Mouse (Mus musculus) heart, postnatal 14 days (tissue): Measurements from ENCODE around the gene Dnaaf3. TPM values are rescaled to one million over a fixed set of nuclear protein-coding genes. Genes with fewer than 3 reads are reported as not detected.
"Not testable (repeated sequence)": the region's sequence is repeated elsewhere in the genome, so short reads cannot be mapped to it uniquely, and the experiment has no call there.

Experiments used
- DNase-seq, 2 experiments: peaks; one replicate each; pipeline ENCODE4 v3.0.0; 2021 to 2022
- intact Hi-C: fragments of 180-260 bp; cut with DNase I; formaldehyde crosslinking; loops from one replicate; pipeline ENCODE4 v1.15.1; 2025
- long read RNA-seq, 2 experiments: library from polyadenylated mRNA; stranded (forward); transcript quantifications; one replicate each; pipeline ENCODE4 v2.0.0; 2021
- total RNA-seq, 2 experiments: library from RNA; stranded (reverse); gene quantifications; 2 replicates each; pipeline ENCODE4 v1.2.3; 2021

Dnaaf3 gene
- total RNA-seq: 1 to 10 TPM; 1.8 to 1.9 TPM
- long read RNA-seq, experiment 1: 0 reads
- long read RNA-seq, experiment 2: 0 reads

DNA sequence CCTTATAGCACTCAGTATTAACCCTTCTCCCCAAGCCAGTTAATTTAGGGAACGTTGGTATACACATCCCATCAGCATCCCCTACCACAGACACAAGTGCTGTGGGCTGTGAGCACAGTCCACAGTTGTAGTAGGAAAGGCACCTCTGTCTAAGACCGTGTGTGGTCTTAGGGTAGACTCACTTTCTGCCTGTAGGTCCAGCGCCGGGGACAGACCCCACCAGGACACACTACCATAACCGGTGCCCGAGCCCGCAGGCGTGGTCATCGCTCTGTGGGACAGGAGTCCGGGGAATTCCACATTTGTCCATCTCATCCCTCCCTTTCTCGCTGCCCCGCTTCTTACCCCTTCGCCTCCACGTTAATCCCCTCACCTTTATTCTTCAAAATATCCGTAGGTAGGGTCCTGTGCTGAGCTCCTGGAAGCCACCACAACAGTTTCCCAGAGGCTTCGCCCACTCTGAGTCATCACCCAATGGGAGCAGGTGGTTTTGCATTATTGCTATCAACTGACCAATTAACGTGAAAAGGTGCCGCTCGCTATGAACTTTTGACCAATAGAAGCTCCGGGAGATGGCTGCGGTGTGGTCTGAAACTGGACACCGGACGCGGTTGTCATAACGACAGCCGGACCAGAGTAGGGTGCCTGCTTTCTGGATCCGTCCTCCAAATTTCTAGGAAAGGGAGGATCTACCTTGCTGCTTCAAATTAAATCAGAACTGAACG, at the start of gene Dnaaf3:
TSS of gene Dnaaf3 (minus strand) at position 449 of the 725 bp plus-strand sequence.
- peak; percentile 53 to 74 for DNase-seq
- intact Hi-C loops: no loop called here

DNA sequence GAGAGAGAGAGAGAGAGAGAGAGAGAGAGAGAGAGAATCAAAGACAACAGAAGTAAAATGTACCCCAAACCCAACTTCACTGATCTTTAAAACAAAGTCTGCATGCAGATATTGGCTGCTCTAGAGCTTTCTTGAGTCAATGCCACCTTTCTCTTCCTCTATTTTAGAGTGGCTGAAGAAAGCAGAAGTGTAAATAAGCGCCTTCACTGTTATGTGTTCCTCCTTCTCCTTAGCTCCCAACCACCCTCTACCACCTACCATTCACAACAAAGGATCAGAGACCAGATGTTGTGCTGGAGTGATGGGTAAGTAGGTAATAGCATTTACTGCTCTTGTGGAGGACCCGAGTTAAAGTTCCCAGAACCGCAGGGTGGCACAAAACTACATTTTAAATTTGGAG, 49.2 kb upstream of the Dnaaf3 start:
- intact Hi-C loops, DNase-seq: not testable (repeated sequence)

DNA sequence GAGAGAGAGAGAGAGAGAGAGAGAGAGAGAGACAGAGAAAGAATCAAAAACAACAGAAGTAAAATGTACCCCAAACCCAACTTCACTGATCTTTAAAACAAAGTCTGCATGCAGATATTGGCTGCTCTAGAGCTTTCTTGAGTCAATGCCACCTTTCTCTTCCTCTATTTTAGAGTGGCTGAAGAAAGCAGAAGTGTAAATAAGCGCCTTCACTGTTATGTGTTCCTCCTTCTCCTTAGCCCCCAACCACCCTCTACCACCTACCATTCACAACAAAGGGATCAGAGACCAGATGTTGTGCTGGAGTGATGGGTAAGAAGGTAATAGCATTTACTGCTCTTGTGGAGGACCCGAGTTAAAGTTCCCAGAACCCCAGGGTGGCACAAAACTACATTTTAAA, 40.1 kb upstream of the Dnaaf3 start:
- DNase-seq, intact Hi-C loops: not testable (repeated sequence)

DNA sequence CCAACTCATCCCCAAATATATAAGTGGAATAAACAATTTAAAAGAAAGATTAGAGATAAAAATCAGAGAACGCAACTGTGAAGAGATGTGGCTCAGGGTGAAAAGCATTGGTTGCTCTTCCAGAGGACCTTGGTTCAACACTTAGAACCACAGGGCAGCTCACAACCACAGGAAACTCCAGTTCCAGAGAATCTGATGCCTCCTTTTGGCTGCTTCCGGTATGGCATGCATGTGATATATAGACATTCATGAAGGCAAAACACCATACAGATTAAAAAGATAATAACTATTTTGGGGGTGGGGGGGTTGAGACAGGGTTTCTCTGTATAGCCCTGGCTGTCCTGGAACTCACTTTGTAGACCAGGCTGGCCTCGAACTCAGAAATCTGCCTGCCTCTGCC, 30.4 kb upstream of the Dnaaf3 start:
- DNase-seq: no peak
- intact Hi-C loops: no loop called here

DNA sequence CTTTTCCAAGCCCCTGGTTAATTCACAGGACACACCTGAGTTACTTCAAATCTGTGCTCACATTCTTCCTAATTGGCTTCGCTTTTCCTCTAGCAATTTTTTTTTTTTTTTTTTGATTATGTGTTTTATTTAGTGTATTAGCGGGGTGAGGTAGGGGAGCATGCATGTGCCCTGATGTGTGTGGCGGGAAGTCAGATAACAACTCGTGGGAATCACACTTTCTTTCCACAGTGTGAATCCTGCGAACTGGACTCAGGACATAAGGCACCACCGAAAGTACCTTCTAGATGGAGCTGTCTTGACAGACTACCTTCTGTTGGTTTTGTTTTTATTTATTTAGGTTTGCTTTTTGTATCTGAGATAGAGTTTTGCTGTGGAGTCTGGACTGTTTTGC, 24.9 kb upstream of the Dnaaf3 start:
- intact Hi-C loops: loop anchor here (2.0 to 10.0 kb wide), 5 partner anchors 148 to 498 kb away; partner anchors contain the start of genes Rpl28 and Zfp580
- no peak for DNase-seq

DNA sequence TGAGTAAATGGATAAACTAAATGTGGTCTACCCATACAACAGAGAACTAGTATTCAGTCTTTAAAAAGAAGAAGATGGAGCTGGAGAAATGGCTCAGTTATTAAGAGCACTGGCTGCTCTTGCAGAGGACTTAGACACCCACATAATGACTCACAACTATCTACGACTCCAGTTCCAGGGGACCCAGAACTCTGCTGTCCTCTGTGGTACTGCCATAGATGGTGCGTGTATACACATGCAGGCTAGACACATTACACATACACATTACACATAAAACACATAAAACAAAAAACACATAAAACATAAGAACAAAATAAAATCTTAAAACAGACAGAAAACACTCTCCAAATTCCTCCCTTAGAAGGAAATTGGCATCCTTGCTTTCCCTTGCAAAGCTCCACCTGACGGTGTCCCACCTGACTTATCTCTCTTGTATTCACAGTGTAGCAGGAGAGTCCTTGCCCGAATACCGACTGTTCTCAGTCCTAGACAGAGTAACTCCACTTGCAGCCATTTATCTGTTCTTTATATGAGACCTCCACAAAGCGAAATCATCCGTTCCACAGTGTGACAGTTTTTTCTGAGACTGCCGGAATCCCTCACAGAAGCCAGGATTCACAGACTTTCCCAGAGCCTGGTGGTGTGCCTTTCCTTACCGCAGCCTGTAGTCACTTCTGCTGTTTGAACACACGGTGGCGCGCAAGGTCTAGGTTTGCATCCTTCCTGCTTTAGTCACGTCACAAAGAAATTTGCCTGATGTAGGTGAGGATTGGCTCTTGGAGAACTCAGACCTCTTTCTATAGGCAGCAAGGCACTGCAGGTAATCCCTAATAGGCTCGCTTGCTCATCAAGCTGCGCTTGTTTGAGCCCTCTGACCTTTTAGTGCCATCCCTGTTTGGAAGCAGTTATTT, 24.3 kb upstream of the Dnaaf3 start:
- intact Hi-C loops: loop anchor here (2.0 to 10.0 kb wide), 5 partner anchors 148 to 498 kb away; partner anchors contain the start of genes Rpl28 and Zfp580
- peak; percentile 80 to 81 for DNase-seq

DNA sequence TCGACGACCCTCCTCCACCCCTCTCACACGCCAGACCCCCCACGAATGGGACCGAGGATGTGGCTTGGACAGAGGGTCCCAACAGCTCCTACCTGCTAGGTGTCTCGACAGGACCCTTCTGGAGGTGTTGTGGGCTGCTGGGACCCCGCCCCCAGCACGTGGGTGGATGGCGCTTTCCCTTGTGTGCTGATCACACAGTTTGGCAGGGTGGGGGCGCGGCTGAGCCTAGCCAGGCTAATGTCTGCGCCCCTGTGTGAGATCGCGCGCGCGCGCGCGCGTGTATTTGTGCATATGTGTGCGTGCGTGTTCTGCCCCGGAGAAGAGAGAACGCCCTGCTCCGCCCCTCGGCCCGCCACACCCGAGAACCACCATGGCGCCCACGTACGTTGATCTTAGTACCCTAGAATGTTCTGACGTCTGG, 15.0 kb upstream of the Dnaaf3 start, which contains the start of gene Syt5:
TSS of gene Syt5 (minus strand) at position 321 of the 421 bp plus-strand sequence.
- intact Hi-C loops: no loop called here
- no peak for DNase-seq

DNA sequence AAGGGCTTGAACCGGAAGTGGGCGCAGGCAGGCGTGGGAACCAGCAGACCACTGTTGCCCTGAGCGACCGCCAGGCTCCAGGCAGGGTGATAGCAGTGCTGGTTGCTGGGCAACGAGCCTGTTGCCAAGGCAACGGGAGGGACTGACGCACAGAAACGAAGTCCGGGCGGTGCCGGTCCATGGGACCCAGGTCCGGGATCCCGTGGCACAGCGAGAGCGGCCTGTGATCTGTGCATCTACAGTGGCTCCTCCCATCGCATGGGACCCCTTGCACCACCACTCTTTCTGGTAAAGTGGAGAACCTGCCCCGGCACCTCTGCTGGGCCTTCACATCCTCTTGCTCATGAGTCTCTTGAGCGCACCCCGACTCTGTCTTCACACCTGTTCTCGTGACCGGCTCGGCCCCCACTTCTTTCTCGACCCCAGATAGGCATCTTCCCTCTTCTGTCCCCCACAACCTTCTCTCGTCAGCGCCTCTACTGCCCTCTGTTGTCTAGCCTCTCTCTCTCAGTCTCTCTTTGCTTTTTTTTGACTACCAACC, 14.4 kb upstream of the Dnaaf3 start:
- peak; percentile 56 to 71 for DNase-seq
- intact Hi-C loops: no loop called here

DNA sequence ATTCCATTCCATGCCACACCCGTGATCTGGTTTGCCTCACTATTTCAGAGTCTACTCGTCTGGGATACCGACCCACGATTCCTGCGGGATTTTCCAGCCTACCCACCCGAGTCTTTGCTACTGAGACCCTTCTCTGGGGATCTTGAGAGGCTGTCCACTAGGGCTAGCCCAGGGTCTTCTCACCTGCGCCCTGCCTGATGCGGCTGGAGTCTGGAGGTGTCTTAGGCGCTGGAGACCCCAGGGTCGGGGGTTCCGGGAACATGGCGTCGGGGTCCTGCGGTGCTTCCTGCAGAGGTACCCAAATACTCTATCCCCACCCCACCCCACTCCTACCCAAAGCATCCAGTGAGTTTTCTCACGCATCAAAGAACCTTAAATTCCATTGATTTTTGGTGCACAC, 13.8 kb upstream of the Dnaaf3 start:
- intact Hi-C loops: no loop called here
- DNase-seq: no peak

DNA sequence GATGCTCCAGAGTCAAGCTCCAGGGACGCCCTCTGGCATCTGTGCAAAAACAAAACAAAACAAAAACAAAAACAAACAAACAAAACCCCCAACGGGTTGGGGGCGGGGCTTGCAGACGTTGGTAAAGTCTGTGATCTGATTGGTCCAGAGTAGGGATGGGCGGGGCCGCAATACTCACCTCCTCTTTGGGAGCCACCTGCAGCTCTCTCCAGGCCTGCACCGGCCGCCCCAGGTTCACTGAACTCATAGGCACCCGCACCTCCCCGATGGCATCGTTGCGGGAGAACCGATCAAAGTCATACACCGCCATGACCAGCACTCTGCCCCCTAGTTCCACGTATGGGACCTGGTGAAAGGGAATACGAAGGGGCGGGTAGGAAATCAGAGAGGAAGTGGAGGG, 9.8 kb upstream of the Dnaaf3 start:
- intact Hi-C loops: no loop called here
- no peak for DNase-seq

DNA sequence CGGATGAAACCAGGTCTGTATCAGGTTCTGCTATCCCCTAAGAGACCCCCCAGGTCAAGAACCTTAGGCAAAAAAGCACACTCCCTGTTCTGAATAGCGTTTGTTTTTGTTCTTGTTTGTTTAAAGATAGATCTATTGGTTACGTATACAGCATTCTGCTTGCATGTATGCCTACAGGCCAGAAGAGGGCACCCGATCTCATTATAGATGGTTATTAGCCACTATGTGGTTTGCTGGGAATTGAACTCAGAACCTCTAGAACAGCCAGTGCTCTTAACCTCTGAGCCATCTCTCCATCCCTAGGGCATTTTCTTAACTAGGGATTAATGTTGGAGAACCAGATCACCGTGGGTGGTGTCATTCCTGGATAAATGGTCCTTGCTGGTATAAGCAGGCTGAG, 9.1 kb upstream of the Dnaaf3 start:
- intact Hi-C loops: no loop called here
- DNase-seq: no peak

DNA sequence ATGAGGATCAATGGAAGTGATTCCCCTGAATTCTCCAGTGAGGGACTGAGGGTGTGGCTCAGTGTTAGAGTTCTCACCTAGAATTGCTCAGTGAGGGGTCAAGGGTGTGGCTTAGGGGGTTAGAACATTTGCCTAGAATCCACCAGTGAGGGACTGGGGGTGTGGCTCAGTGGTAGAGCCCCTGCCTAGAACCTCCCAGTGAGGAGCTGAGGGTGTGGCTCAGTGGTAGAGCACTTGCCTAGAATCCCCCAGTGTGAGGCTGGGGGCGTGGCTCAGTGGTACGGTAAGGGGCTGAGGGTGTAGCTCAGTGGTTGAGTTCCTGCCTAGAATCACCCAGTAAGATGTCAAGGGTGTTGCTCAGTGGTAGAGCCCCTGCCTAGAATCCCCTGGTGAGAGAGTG, 6.8 kb upstream of the Dnaaf3 start:
- intact Hi-C loops: no loop called here
- no peak for DNase-seq

DNA sequence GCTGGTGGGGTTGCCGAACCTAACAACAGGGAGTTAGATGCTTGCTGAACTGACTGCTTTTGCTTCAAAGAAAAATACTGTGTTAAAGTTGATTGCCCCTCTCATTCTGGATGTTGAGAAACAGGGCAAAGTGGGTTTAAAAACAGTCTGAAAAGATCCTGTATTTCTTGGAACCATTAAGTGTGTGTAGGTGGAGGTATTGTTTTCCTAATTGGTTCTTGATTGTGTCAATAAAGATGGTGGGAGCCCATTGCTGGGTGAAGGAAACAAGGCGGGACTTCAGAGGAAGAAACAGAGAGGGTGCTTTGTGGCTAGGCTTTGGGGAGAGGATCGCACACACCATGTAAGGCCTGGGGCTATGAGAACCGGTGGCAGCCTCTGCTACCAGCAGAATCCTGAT, 4.9 kb upstream of the Dnaaf3 start:
- no peak for DNase-seq
- intact Hi-C loops: no loop called here

DNA sequence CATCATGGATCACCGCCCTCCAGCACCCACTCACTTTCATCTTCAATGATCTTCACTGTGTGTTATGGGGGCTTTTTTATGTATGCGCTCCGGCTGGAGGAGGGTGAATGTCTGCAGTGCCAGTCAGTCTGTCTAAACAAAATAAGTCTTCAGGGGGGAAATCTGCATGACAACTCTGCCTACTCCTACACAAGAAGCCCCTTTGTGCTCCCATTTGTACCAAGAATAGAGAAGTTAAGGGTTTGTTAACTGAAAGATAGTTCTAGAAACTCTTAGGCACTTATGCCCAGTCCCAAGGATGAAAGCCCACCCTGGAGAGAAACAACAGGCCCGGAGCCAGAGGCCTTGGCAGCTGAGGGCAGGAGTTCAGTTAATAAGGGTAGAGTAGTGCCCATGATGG, 4.1 kb upstream of the Dnaaf3 start:
- no peak for DNase-seq
- intact Hi-C loops: no loop called here

DNA sequence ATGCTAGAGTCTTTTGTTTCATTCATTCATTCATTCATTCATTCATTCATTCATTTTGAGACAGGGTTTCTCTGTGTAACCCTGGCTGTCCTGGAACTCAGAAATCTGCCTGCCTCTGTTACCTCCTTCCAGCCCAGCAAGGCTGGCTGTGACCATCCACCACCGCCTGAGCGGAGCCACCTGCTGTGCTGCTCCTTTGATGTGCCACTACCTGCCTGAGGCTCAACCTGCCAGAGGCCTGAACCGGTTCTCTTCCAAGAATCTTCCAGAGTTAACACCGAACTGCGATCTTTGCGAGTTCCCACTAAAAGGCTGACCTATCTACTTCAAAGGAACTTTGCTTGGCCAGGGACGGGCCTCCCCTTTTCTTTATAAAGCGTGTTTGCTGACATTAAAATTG, 2.1 kb downstream of the Dnaaf3 start:
- intact Hi-C loops, DNase-seq: not testable (repeated sequence)

DNA sequence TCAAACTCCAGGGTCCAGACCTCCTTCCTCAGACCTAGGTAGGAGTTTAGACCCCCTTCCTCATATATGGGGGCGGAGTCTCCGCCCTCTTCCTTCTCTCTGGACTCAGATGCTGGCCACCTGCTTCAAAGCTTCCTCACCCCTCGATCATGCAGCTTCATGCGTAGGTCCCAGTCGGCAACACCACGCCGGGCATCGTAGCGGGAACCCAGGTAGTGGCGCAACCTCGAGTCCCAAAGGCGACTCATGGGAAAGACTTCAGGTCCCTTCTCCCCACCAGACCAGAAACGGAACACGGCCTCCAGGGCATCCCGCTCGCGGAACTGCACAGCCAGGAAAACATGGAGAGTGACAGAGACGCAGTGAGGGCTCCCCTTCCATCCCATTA, 5.0 kb downstream of the Dnaaf3 start:
- no peak for DNase-seq
- intact Hi-C loops: loop anchor here (2.0 kb wide), 2 partner anchors 46 to 96 kb away; no protein-coding TSS in a partner anchor

DNA sequence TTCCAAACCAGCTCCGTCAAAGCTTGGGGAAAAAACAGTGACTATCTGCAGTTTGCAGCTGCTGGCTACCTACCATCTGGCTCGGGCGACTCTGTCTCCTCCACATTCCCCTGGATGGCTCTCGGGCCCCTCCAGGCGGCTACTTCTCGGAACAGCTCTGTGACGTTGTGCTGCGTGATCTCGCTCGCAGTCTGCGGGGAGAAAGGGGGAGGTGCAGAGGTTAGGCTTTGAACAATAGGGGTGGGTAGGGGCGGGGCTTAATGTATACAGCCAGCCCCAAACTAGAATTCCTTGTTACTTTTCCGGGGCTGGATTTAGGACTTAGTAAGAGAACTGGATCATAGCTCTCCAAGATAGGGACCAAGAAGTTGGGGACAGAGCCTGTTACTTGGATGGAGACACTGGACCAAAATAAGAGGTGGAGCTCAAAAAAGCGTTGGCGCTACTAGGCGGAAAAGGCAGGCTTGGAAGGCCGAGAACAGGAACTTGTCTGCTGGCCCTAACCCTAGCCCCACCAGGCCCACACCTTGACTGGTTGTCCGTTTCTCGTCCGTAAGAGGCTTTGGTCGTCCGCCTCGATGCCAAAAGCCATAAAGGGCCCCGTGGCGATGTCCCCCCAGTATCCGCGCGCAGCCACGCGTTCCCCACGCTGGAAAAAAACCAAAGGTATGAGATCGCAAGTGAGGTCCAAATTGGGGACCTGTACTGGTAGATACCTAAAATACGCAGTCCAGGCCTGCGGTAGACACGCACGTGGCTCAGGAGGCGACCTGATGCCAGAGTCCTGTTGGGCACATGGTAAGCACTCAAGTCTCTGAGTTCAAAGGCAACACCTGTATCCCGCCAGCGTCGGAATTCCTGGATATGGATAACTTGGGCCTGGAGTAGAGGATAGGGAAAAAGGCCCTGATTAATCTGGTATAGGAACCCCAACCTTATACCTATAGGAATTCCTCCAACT, 5.6 kb downstream of the Dnaaf3 start:
- intact Hi-C loops: loop anchor here (2.0 kb wide), 2 partner anchors 46 to 96 kb away; no protein-coding TSS in a partner anchor
- DNase-seq: peak; percentile 81 to 89

DNA sequence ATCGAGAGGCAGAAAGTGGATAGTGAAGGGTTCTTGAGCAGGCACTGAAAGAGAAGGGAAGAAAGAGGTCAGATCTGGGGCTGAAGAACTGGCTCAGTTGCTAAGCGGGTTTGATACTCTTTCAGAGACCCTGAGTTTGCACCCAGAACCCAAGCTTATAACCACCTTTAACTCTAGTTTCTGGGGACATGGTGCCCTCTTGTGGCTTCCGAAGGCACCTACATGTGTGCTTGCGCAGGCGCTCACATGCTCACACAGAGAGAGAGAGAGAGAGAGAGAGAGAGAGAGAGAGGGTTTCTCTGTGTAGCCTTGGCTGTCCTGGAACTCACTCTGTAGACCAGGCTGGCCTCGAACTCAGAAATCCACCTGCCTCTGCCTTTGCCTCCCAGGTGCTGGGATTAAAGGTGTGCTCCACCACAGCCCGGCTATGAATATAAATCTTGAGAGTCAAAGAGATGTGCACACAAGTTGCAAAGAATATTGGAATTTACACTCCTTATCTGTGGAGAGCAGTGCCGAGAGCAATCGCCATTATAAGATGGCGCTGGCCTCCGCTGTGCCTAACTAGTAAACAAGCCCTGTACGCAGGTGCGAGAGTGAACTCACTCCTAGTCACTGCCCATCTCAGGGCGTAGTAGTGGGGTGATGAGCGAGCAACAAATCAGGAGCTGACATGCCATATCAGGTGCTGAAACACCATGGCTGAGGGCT, 7.9 kb downstream of the Dnaaf3 start, which contains the start of gene Tnni3:
TSS of gene Tnni3 (minus strand) at position 18 of the 711 bp plus-strand sequence.
- intact Hi-C loops: loop anchor here (2.0 to 5.0 kb wide), 2 partner anchors 14 to 392 kb away; no protein-coding TSS in a partner anchor
- peak; percentile 58 to 77 for DNase-seq
